Mouse (Mus musculus) activated CD4-positive, CD25-positive, alpha-beta regulatory T cell, adult 4 months (primary cell): ENCODE measurements around the gene Tcf7l1. TPM values are rescaled to one million over a fixed set of nuclear protein-coding genes. Genes with fewer than 3 reads are reported as not detected.

Source experiments
- ATAC-seq: one replicate; pipeline ENCODE4 v1.8.0; 2017
- polyA plus RNA-seq, 2 experiments: library from polyadenylated mRNA; unstranded; fragments of 100-300 nt; shearing (Covaris generic); gene quantifications; one replicate each; pipeline ENCODE4 v1.2.1; 2017

Gene Tcf7l1
- polyA plus RNA-seq, 2 experiments from 2014 or later, result 0.40 to 0.75 TPM

DNA sequence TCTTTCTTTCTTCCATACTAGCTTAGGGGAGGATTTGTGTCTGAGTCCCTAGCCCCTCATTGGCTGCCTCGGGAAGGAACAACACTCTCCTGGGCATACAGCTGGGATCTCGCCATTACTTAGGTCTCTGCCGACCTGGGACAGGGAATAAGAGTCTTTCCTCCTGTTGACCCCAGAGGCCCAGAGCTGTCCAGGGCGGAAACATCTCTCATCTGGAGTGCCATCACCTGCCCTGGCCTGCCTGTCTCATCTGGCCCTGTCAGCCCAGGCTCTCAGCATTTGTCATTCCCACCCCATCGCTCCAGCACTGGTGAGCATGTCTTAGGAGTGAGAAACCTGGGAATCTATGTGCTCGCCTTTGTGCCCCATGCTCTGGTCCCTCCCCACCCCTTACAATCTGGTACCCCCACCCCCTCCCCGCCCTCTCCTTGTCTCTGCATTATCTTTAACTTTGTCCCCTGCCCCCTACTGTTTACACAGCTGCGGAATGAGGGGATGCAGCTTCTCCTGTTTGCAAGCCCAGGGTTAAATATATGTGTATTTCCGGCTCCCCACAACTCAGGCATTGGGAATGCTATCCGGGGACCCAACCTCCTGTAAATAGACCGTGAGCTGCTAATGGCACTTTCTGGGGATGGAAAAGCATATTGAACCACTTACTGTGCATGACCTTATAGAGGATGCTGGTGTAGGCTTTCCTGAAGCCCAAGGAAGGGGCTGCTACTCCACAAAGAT, 92.3 kb downstream of the Tcf7l1 start:
- no peak for ATAC-seq

DNA sequence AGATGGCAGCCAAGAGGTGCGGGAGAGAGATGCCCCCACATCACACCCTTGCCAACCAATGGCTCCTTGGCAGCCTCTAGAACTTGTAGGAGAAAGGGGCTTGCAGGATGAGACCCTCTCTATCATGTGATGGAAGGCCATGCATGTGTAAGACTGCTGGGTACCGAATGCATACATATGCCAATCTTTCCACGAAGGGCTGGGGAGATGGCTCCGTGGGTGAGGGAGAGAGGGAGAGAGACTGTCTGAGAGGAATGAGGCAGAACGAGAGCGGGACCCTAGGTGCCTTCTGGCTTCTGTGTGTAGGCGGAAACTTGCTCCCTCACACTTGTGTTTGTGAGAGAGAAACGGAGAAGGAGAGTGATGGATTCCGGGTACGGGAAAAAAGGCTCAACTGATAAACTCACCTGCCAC, 94.3 kb downstream of the Tcf7l1 start:
- ATAC-seq, result no peak

- ATAC-seq, result no peak
Observed at GRCm38 (mm10) chr6:72694047-72694790, 94.8 kb downstream of the Tcf7l1 start.

DNA sequence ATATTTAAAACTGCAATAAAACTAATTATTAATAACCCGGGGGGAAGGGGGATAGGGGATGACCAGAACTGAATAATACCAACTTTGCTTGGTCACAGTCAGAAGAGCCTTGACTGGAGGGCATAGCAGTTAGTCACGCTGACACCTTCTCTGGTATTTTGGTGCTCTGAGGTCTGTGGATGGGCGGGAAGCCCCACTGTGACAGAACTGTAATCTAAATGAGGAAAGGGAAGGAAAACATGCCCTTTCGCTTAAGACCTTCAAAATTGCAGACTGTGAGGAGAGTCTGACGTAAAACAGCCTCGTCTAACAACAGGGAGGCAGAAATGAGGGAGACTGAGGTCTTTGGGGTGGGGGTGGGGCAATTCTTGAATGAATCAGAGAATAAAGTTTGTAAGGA, 96.6 kb downstream of the Tcf7l1 start:
- ATAC-seq, result no peak

DNA sequence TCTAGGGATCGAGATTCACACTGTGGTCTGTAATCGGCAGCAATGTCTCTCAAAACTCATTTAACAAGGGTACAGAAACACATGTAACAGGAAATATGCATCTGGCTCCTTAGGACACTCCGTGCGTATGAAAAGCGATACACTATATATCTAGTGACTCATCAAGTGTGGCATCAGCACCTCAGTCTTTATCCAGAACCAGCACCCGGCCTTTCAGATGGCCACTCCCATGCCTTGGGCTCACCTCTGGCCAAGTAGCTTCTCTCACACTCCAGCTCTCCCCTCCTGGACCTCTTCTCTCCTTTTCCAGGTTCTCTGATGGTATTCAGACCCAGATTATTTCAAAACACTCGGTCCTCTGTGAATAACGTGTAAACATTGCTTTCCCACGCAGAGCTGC, 97.5 kb downstream of the Tcf7l1 start:
- ATAC-seq, result no peak

DNA sequence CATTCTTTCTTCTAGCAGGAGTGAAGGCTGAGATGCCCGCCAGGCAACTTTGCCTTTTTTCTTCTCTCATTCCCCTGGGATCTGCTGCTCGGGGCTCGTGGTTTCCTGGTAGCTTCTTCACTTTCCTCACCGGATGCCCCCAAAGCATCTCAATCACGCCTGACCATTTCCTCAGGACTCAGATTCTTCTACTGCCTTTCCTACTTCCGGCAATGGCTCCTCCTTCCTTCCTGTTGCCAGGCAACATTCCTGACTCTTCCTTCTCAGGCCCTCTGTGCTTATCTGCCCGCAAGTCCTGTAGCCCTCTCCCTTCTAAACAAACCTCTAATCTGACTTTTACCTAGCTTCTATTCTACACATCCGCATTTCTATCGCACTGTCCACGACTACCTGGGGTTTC, 98.5 kb downstream of the Tcf7l1 start:
- no peak for ATAC-seq

GRCm38 (mm10) chr6:72690001-72690400, 99.1 kb downstream of the Tcf7l1 start:
- ATAC-seq, result no peak

GRCm38 (mm10) chr6:72689046-72689445, 100.0 kb downstream of the Tcf7l1 start:
- no peak for ATAC-seq

DNA sequence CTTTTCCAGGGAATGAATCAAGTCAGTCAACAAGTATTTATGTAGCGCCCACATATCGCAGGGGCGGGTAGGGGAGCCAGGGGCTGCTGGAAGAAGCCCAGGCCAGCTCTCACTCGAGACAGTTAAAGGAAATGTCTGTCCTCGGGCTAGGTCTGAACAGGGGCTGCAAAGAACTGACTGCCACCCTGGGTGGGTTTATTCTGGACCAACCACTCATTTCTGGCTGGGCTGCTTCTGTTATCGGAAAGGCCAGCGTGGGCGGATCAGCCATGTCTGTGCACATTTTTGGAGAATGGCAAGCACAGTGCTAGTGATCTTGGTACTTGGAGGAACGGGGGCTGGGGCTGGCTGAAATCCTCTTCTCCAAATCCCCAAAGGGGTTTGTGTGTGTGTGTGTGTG, 103.9 kb downstream of the Tcf7l1 start:
- ATAC-seq, result no peak

- ATAC-seq, result no peak
Observed at GRCm38 (mm10) chr6:72684260-72684805, 104.7 kb downstream of the Tcf7l1 start.

GRCm38 (mm10) chr6:72682238-72682637, 106.8 kb downstream of the Tcf7l1 start:
- ATAC-seq, result no peak

DNA sequence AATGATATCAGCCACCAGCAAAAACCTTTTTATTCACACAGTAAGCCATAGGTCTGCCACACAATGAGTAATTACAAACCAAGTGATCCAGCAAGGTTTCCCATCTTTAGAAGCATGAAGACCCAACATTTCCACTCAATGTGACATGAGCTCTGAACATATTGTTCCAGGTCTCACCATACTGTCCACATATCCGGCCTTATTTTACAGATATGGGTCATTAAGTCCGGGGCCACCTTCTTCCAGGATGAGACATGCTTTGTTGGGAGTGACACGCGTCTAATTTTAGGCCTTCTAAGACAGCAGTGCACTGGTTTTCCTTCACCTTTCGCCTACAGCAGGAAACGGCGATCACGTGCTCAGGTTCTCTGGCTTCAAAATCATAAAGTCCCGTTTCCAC, 108.1 kb downstream of the Tcf7l1 start:
- no peak for ATAC-seq

GRCm38 (mm10) chr6:72678631-72679030, 110.4 kb downstream of the Tcf7l1 start:
- ATAC-seq, result no peak

- no peak for ATAC-seq
Observed at GRCm38 (mm10) chr6:72677510-72678220, 111.4 kb downstream of the Tcf7l1 start.

DNA sequence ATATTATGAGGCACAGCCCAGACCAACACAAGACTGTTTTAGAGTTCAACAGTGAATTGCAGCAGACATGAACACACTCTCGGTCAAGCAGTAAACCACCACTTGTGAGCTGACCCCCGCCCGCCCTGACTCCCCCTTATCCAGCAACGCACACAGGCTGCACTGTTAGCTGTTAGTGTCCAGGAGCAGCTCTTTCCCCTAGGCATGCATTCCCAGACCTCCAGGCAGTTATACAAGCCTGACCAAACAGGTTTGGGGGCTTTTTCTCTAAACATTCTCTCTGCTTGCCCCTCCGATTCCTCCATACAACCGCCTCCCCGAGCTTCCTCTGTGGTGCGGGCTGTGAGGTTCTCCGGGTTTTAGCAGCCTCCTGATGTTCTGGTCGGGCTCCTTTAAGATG, 112.0 kb downstream of the Tcf7l1 start:
- no peak for ATAC-seq

DNA sequence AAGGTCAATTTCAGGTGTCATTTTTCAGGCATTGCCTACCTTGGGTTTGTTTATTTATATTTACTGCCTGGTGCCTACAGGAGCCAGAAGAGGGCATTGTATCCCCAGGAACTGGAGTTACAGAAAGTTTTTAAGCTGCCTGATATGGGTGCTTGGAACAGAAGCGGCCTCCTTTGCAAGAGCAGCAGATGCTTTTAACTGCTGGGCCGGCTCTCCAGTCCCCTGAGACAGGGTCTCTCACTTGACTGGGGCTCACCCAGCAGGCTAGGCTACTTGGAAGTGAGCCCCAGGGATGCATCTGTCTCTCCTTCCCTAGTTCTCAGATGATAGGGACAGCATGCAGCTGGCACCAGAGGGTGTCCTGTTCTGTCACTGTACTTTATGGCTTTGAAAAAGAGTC, 112.7 kb downstream of the Tcf7l1 start:
- ATAC-seq, result no peak

DNA sequence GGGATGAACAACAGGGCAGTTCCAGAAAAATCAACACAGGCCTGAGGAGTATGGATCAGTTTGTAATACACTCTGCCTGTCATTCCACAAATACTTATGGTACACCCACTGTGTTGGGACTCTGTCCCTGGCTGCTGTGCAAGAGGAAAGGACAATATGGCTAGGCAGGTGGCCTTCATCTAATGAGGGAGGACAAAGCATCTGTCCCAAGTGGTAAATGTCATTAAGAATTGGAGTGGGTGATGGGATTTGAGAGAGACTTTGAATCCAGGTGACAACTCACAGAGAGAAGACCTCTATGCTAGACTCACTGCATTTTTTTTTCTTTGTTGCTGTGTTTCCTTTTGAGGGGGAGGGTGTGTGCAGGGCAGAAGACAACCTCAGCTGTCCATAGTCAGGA, 115.3 kb downstream of the Tcf7l1 start:
- ATAC-seq, result no peak

GRCm38 (mm10) chr6:72671129-72671528, 117.9 kb downstream of the Tcf7l1 start:
- no peak for ATAC-seq

DNA sequence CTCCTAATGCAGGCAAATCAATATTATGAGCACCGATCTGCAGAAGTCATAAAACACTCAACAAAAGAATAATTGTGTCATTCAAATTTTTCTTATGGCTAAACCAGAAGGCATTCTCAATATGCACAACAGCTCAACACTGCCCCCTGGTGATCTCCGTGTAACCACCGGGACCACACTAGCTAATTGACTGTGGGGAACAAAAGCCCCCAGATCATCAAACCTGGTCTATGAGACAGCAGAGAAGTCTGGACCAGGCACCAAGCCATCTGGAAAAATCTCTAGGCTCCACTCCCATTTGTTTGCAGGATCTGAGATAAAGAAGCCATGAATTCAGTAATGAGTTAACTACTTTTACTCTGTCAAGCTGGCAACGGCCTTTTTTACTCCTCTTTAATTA, 122.0 kb downstream of the Tcf7l1 start:
- no peak for ATAC-seq

GRCm38 (mm10) chr6:72664290-72664689, 124.8 kb downstream of the Tcf7l1 start:
- ATAC-seq, result no peak

- ATAC-seq, result no peak
Observed at GRCm38 (mm10) chr6:72663000-72663399, 126.1 kb downstream of the Tcf7l1 start.

- ATAC-seq, result no peak
Observed at GRCm38 (mm10) chr6:72660391-72660720, 128.7 kb downstream of the Tcf7l1 start.

DNA sequence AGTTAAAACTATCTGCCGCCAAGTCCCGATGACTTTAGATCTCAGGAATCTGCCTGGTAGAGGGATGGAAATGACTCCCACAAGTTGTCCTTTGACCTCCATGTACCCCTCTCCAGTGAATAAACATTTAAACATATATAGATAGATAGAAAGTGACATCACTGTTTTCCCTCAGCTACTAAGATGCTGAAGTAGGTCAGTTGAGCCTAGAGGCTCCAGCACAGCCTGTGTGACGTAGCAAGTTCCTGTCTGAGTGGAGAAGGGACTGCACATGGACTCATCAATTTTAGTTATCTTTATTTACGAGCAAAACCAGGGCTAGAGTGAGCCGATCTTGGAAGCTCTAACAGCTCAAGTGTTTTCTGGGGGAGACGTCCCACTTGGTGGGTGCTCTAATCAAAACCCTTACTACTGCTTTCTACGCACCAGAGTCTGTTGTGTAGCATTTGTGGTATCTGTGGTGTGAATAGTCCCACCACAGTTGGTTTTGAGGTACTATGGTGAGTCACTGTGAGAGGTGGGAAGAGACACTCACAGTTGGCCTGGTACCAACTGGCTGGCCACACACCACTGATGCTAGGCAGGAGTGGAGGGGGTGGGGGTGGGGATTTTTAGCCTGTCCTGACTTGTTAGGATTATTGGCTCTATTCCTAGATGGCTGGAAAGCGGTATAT, 129.2 kb downstream of the Tcf7l1 start:
- no peak for ATAC-seq
